Mouse (Mus musculus) ES-E14 (cell line): ENCODE measurements around the gene Ly6g6f. TPM values are rescaled to one million over a fixed set of nuclear protein-coding genes. Genes with fewer than 3 reads are reported as not detected.
"Not testable (repeated sequence)": the region's sequence is repeated elsewhere in the genome, so short reads cannot be mapped to it uniquely, and the experiment has no call there.

Experiments used
- DNase-seq: peaks from one replicate; pipeline ENCODE4 v3.0.0-alpha.2; 2013; ENCODE audit warnings: low read depth, low spot score
- H3K27ac ChIP-seq: 2 replicates; pipeline ENCODE4 v1.5.1; 2012; ENCODE audit warnings: low read depth, mild to moderate bottlenecking, low read length, moderate library complexity, mixed read lengths; ENCODE audit not compliant: poor library complexity, insufficient read depth, severe bottlenecking
- H3K36me3 ChIP-seq: 2 replicates; pipeline ENCODE4 v1.6.1; 2012; ENCODE audit warnings: mild to moderate bottlenecking, low read length, moderate library complexity, mixed read lengths; ENCODE audit not compliant: control insufficient read depth, poor library complexity, insufficient read depth, severe bottlenecking
- H3K4me1 ChIP-seq, 2 experiments: fragments of 150-350 bp in 1 of 2; sonication (generic) in 1 of 2; 2 replicates each; pipeline ENCODE4 v1.6.1; 2012; ENCODE audit warnings: low read length in 2 of 2, mild to moderate bottlenecking in 1 of 2, mixed read lengths in 1 of 2; ENCODE audit not compliant: control insufficient read depth in 2 of 2, insufficient read depth in 2 of 2, poor library complexity in 1 of 2
- H3K4me3 ChIP-seq, 2 experiments: fragments of 150-350 bp in 1 of 2; sonication (generic) in 1 of 2; 2 replicates each; pipeline ENCODE4 v1.5.1; 2012; ENCODE audit warnings: low read length in 2 of 2, low read depth in 1 of 2, mild to moderate bottlenecking in 1 of 2, mixed read lengths in 1 of 2; ENCODE audit not compliant: insufficient read depth in 1 of 2, poor library complexity in 1 of 2, severe bottlenecking in 1 of 2
- H3K9ac ChIP-seq: 2 replicates; pipeline ENCODE4 v1.6.1; 2012; ENCODE audit warnings: low read depth, mild to moderate bottlenecking, low read length, mixed read lengths; ENCODE audit not compliant: poor library complexity, insufficient read depth, severe bottlenecking
- H3K9me3 ChIP-seq: fragments of 150-350 bp; sonication (generic); 2 replicates; pipeline ENCODE4 v1.6.1; 2012; ENCODE audit warnings: low read depth, mild to moderate bottlenecking, low read length; ENCODE audit not compliant: control insufficient read depth, insufficient read depth
- CHD2 ChIP-seq: IDR thresholded peaks from 2 replicates; pipeline ENCODE4 v1.6.1; 2014; ENCODE audit warnings: mild to moderate bottlenecking, low read depth, low read length, inconsistent platforms
- HCFC1 ChIP-seq: IDR thresholded peaks from 2 replicates; pipeline ENCODE4 v1.6.1; 2012; ENCODE audit warnings: low read length, inconsistent platforms, borderline replicate concordance; ENCODE audit not compliant: insufficient read depth
- MAFK ChIP-seq: IDR thresholded peaks from 2 replicates; pipeline ENCODE4 v1.6.1; 2014; ENCODE audit warnings: mild to moderate bottlenecking, low read depth, low read length, inconsistent platforms; ENCODE audit not compliant: insufficient read depth
- ZC3H11A ChIP-seq: IDR thresholded peaks from 2 replicates; pipeline ENCODE4 v1.6.1; 2012; ENCODE audit warnings: low read depth, mild to moderate bottlenecking, inconsistent platforms, low read length, borderline replicate concordance
- ZNF384 ChIP-seq: IDR thresholded peaks from 2 replicates; pipeline ENCODE4 v1.6.1; 2012; ENCODE audit warnings: low read depth, low read length, inconsistent platforms
- in situ Hi-C, 2 experiments: fragments of 600-800 bp; cut with MboI; formaldehyde crosslinking; loops; one replicate each; pipeline ENCODE4 v1.15.1; 2025; ENCODE audit warnings: low sequenced_read_pairs in 2 of 2, inconsistent platforms in 1 of 2; ENCODE audit not compliant: unreplicated experiment in 2 of 2
- total RNA-seq: library from RNA; depleted of rRNA; stranded (reverse); fragments of 300-350 nt; gene quantifications from 2 replicates; pipeline ENCODE4 v1.2.3, GENCODE M21; 2012

Ly6g6f gene
- total RNA-seq, 1 experiment = not detected

GRCm38 (mm10) chr17:35126206-35126611 lies 40.8 kb upstream of the Ly6g6f start, which contains the start of gene D17H6S53E:
TSS of gene D17H6S53E (plus strand) at chr17:35126373.
- no peak for TF ChIP-seq ZNF384
- Histone ChIP-seq H3K4me3 (peak within 1 kb of the TSS; percentile 58 to 76), H3K9me3 (no peaks in the 10 kb centered on the region), H3K4me1 (peaks cover 2 to 4% of the 10 kb centered on the region in 2 experiments; a peak in 2 of 4 replicates), H3K27ac (no peak within 1 kb of the TSS), H3K9ac (peak within 1 kb of the TSS; percentile 46), H3K36me3 (peaks cover 10% of the 10 kb centered on the region; the same call in 1 of the 2 replicates)
- in situ Hi-C loops = no loop called here
- no peak for DNase-seq

GRCm38 (mm10) chr17:35125578-35125977 lies 40.2 kb upstream of the Ly6g6f start:
- Histone ChIP-seq H3K36me3 (peaks cover 10% of the 10 kb centered on the region; the same call in 1 of the 2 replicates), H3K9ac (no peak overlapping the region), H3K27ac (no peak overlapping the region), H3K4me1 (peaks cover 0 to 4% of the 10 kb centered on the region in 2 experiments; a peak in 1 of 4 replicates), H3K9me3 (no peaks in the 10 kb centered on the region), H3K4me3 (peak overlapping the region in 1 of 2 experiments; percentile 76; a peak in 1 of 4 replicates)
- in situ Hi-C loops = no loop called here
- TF ChIP-seq HCFC1 (no peak), ZNF384 (no peak), MAFK (no peak), ZC3H11A (no peak), CHD2 (no peak)
- no peak for DNase-seq

GRCm38 (mm10) chr17:35125081-35125480 lies 39.7 kb upstream of the Ly6g6f start:
- no peaks in the 10 kb centered on the region for H3K9me3 ChIP-seq
- in situ Hi-C loops = no loop called here
- H3K9ac ChIP-seq = no peak overlapping the region
- H3K27ac ChIP-seq = no peak overlapping the region
- H3K36me3 ChIP-seq = peaks cover 10% of the 10 kb centered on the region; the same call in 1 of the 2 replicates
- H3K4me3 ChIP-seq = no peak overlapping the region
- DNase-seq = no peak
- no peak for TF ChIP-seq CHD2
- no peak for TF ChIP-seq ZC3H11A
- TF ChIP-seq HCFC1 = no peak
- no peak for TF ChIP-seq MAFK
- TF ChIP-seq ZNF384 = no peak
- H3K4me1 ChIP-seq = peaks cover 0 to 4% of the 10 kb centered on the region in 2 experiments; a peak in 1 of 4 replicates

- peaks cover 13% of the 10 kb centered on the region; the same call in 1 of the 2 replicates for H3K36me3 ChIP-seq
- not testable (repeated sequence) for H3K4me1 ChIP-seq, H3K9ac ChIP-seq, H3K27ac ChIP-seq, H3K4me3 ChIP-seq, DNase-seq, H3K9me3 ChIP-seq
- in situ Hi-C loops = loop anchor here in 1 of 2 experiments (25.0 kb wide), 1 partner anchor 112 kb away; the partner anchor contains the start of genes Vars and Vwa7
Measured at GRCm38 (mm10) chr17:35124261-35124896, 39.0 kb upstream of the Ly6g6f start.

DNA sequence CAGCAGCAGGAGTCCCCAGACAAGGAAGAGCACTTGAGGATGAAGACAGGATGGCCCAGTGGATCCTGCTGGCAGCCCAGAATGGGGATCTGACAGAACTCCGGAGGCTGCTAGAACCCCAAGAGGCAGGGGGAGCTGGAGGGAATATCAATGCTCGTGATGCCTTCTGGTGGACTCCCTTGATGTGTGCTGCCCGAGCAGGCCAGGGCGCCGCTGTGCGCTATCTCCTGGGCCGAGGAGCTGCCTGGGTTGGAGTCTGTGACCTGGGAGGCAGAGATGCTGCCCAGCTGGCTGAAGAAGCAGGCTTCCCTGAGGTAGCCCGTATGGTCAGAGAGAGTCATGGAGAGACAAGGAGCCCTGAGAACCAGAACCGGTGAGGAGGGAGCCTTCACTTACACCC lies 37.9 kb upstream of the Ly6g6f start:
- H3K9ac ChIP-seq, H3K9me3 ChIP-seq, DNase-seq, H3K27ac ChIP-seq, H3K4me3 ChIP-seq, H3K4me1 ChIP-seq: not testable (repeated sequence)
- H3K36me3 ChIP-seq = peaks cover 18% of the 10 kb centered on the region
- in situ Hi-C loops = loop anchor here in 1 of 2 experiments (25.0 kb wide), 1 partner anchor 111 kb away; the partner anchor contains the start of genes Vars and Vwa7
